Mouse (Mus musculus): ENCODE data around the gene Fbxl12. TPM values are rescaled to one million over a fixed set of nuclear protein-coding genes. Genes with fewer than 3 reads are reported as not detected.
"Not testable (repeated sequence)": the region's sequence is repeated elsewhere in the genome, so short reads cannot be mapped to it uniquely, and the experiment has no call there.

Gene Fbxl12
- polyA plus RNA-seq (2015; fragmentation: Nextera tagmentation; extraction: Ambion mirVana): 13.8 and 14.7 TPM in 2 replicates

DNA sequence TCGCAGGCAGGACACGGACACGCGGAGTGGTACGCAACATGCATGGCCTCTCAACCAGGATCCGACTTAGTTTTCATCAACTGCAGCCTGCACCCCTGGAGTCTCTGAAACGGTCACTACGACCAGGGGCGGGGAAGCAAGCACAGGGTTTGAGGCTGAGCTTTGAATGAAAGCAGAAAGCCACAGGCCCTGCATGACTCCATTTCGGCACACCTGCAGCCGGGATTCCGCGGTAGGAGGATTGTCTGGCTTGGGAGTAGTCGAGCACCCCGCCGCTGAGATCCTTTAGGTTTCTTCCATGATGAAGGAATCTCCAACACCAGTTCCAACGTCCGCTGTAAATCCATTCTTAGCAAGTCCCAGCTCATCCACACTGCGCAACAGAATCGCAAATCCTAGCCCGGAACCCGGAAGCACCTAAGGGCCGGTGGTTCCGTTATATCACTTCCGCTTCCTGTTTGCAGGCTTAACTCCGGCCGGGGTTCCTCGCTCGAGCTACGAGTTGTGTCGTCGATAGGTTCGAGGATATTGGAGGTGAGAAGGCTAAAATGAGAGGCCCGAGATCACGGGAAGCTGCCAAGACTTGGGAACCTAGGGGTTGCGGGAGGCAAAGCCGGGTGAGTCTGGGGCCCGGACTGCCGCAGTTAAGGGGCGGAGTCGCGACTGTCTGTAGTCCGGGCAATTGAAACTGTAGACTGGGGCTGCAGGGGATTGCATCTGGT is at the start of gene Fbxl12:
Gene Fbxl12, minus strand, starts transcription at position 408 of the 722 bp plus-strand sequence.
- peak within 1 kb of the TSS; percentile 99 for H3K4me2 ChIP-seq (ENCODE audit: low read length)
- peaks cover 7% of the 10 kb centered on the region; the same call in 1 of the 2 replicates for H3K36me3 ChIP-seq (ENCODE audit: control insufficient read depth, insufficient read depth, low read length)
- H3K9ac ChIP-seq (ENCODE audit: low read depth, low read length): peak within 1 kb of the TSS; percentile 89
- peak; percentile 29 for ATAC-seq
- peak within 1 kb of the TSS; percentile 84 for H3K4me3 ChIP-seq (ENCODE audit: low read depth, low read length)
- H3K27ac ChIP-seq (ENCODE audit: low read length): peak within 1 kb of the TSS; percentile 89
- no peaks in the 10 kb centered on the region for H3K9me3 ChIP-seq (replicated peaks; ENCODE audit: control insufficient read depth, low read length, poor library complexity, severe bottlenecking)
- H3K4me1 ChIP-seq (ENCODE audit: control insufficient read depth, insufficient read depth, low read length): peaks cover 32% of the 10 kb centered on the region
- WGBS: under 1% methylated on average over 43 of the region's 43 CpGs
- H3K27me3 ChIP-seq (ENCODE audit: control insufficient read depth, insufficient read depth, low read depth, low read length): no peaks in the 10 kb centered on the region

DNA sequence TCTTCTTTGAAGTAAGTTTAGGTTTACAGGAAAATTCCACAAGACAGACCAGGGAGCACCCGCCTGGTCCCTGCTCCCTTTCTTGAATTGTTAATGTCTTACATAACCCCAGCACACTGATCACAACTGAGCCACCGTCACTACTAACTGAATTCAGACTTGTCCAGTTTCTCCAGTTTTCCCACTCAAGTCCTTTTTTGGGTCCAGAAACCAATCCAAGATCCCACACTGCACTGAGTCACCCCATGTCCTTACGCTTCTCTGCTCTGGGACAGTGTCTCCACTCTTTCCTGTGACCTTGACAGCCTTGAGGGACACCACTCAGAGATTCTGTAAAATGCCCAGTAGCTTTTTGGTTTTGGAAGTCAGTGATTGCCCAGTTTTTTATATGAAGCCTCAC is 48.3 kb upstream of the Fbxl12 start:
- H3K4me2 ChIP-seq (ENCODE audit: low read length): no peak overlapping the region
- H3K27ac ChIP-seq (ENCODE audit: low read length): no peak overlapping the region
- H3K9me3 ChIP-seq (replicated peaks; ENCODE audit: control insufficient read depth, low read length, poor library complexity, severe bottlenecking): no peaks in the 10 kb centered on the region
- no peak for ATAC-seq
- H3K9ac ChIP-seq (ENCODE audit: low read depth, low read length): no peak overlapping the region
- WGBS: 86% methylated on average over 3 of the region's 3 CpGs
- H3K27me3 ChIP-seq (ENCODE audit: control insufficient read depth, insufficient read depth, low read depth, low read length): no peaks in the 10 kb centered on the region
- H3K4me1 ChIP-seq (ENCODE audit: control insufficient read depth, insufficient read depth, low read length): peaks cover 28% of the 10 kb centered on the region
- H3K36me3 ChIP-seq (ENCODE audit: control insufficient read depth, insufficient read depth, low read length): no peaks in the 10 kb centered on the region
- no peak overlapping the region for H3K4me3 ChIP-seq (ENCODE audit: low read depth, low read length)

DNA sequence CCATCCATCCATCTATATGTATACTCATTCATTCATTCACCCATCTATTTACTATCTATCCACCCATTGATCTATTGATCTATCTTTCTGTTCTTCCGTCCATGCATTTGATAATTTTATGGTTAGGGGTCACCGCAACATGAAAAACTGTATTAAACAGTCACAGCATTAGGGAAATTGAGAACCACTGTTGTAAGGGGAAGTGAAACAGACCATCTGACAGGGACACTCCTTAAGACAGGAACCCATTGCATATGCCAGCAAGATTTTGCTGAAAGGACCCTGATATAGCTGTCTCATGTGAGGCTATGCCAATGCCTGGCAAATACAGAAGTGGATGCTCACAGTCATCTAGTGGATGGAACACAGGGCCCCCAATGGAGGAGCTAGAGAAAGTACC is 45.9 kb upstream of the Fbxl12 start:
- Histone ChIP-seq H3K9ac (ENCODE audit: low read depth, low read length) (peak overlapping the region; percentile 50; the same call in 1 of the 2 replicates), H3K4me1 (ENCODE audit: control insufficient read depth, insufficient read depth, low read length) (peaks cover 24% of the 10 kb centered on the region)
- not testable (repeated sequence) for H3K36me3 ChIP-seq (ENCODE audit: control insufficient read depth, insufficient read depth, low read length); H3K9me3 ChIP-seq (replicated peaks; ENCODE audit: control insufficient read depth, low read length, poor library complexity, severe bottlenecking); H3K4me3 ChIP-seq (ENCODE audit: low read depth, low read length); H3K27me3 ChIP-seq (ENCODE audit: control insufficient read depth, insufficient read depth, low read depth, low read length); H3K27ac ChIP-seq (ENCODE audit: low read length); ATAC-seq; H3K4me2 ChIP-seq (ENCODE audit: low read length)
- 87% methylated on average over 2 of the region's 2 CpGs for WGBS

DNA sequence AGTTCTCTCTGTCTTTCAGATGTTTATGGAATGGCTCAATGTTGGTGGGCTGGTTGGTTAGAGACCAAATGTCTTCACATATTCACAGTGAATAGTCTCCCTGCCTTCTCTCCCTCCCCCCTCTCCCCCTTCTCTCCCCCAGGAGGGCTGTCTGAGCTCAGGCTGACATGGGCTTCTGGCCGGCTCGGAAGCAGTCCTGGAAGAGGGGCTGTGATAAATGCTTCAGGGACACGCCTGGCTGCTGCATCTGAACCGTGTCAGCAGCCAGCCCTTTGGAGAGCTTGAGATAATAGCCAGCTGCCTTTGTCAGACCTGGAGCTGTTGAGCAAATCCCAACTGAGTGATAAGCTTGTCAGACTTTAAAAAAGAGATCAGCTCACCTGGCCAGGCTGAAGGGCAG is 45.3 kb upstream of the Fbxl12 start:
- no peak overlapping the region for H3K4me3 ChIP-seq (ENCODE audit: low read depth, low read length)
- peaks cover 18% of the 10 kb centered on the region for H3K4me1 ChIP-seq (ENCODE audit: control insufficient read depth, insufficient read depth, low read length)
- H3K27me3 ChIP-seq (ENCODE audit: control insufficient read depth, insufficient read depth, low read depth, low read length): no peaks in the 10 kb centered on the region
- no peaks in the 10 kb centered on the region for H3K9me3 ChIP-seq (replicated peaks; ENCODE audit: control insufficient read depth, low read length, poor library complexity, severe bottlenecking)
- peak; percentile 46; the same call in 1 of the 2 replicates for ATAC-seq
- peak overlapping the region; percentile 50 for H3K9ac ChIP-seq (ENCODE audit: low read depth, low read length)
- 2% methylated on average over 4 of the region's 4 CpGs for WGBS
- H3K27ac ChIP-seq (ENCODE audit: low read length): peak overlapping the region; percentile 67
- H3K36me3 ChIP-seq (ENCODE audit: control insufficient read depth, insufficient read depth, low read length): no peaks in the 10 kb centered on the region
- no peak overlapping the region for H3K4me2 ChIP-seq (ENCODE audit: low read length)

DNA sequence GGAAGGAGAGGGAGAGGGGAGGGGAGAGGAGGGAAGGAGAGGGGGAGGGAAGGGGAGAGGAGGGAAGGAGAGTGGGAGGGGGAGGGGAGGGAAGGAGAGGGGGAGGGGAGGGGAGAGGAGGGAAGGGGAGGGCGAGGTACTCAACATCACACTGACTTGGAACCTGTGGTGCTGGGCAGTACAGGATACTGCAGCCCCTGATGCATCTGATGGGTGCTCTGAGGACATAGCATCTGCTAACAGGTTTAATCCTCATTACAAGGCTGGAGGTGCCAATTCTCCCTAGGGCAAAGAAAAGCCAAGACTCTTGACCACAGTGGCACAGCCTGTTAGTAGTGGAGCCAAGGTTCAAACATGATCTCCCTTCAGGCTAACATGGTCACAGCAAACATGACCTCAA is 44.8 kb upstream of the Fbxl12 start:
- Histone ChIP-seq H3K27me3 (ENCODE audit: control insufficient read depth, insufficient read depth, low read depth, low read length) (no peaks in the 10 kb centered on the region), H3K4me2 (ENCODE audit: low read length) (no peak overlapping the region), H3K36me3 (ENCODE audit: control insufficient read depth, insufficient read depth, low read length) (no peaks in the 10 kb centered on the region), H3K4me3 (ENCODE audit: low read depth, low read length) (no peak overlapping the region), H3K4me1 (ENCODE audit: control insufficient read depth, insufficient read depth, low read length) (peaks cover 13% of the 10 kb centered on the region), H3K9ac (ENCODE audit: low read depth, low read length) (no peak overlapping the region; the same call in 1 of the 2 replicates), H3K9me3 (replicated peaks; ENCODE audit: control insufficient read depth, low read length, poor library complexity, severe bottlenecking) (no peaks in the 10 kb centered on the region), H3K27ac (ENCODE audit: low read length) (peak overlapping the region; percentile 67; the same call in 1 of the 2 replicates)
- ATAC-seq: 0 out of 2 replicates have a peak, but pooled peaks have one; percentile 32
- 29% methylated on average over 1 of the region's 1 CpGs for WGBS

DNA sequence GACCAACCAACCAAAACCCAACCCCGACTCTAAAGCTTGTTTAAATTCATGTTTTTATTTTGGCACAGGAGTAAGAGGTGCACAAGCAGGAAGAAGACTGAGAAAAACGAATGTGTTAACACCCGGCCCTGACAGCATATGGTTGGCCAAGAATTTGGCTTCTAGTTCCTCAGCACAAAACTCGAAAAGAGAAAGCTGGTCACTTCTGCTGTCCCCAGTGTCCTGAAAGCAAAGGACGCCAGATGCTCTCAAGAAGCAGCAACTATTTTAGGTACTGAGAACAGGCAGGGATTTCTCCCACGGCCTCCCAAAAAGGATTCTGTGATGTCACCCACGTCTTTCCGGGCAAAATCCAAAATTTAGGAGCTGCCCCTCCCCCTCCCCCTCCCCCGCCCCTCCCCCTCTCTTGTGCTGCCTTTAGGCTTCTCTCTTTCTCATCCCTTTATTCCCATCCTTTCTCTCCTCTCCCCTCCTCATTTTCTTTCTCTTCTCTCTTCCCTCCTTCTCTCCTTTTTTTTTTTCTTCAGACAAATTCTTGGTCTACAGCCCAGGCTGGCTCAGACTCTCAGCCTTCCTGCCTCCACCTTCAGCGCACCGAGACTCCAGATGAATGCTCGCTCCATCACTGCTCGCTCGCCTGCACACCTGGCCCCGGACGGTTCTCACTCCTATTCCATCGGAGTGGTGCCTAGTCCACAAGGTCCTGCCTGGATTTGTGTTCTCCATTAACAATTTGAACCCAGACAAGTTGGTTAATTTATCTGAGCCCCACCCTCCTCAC is 40.7 kb upstream of the Fbxl12 start:
- Histone ChIP-seq H3K27ac (ENCODE audit: low read length) (no peak overlapping the region), H3K4me3 (ENCODE audit: low read depth, low read length) (no peak overlapping the region), H3K9ac (ENCODE audit: low read depth, low read length) (no peak overlapping the region), H3K9me3 (replicated peaks; ENCODE audit: control insufficient read depth, low read length, poor library complexity, severe bottlenecking) (no peaks in the 10 kb centered on the region), H3K4me2 (ENCODE audit: low read length) (no peak overlapping the region), H3K4me1 (ENCODE audit: control insufficient read depth, insufficient read depth, low read length) (peaks cover 10% of the 10 kb centered on the region), H3K36me3 (ENCODE audit: control insufficient read depth, insufficient read depth, low read length) (no peaks in the 10 kb centered on the region), H3K27me3 (ENCODE audit: control insufficient read depth, insufficient read depth, low read depth, low read length) (no peaks in the 10 kb centered on the region)
- no peak for ATAC-seq
- 63% methylated on average over 16 of the region's 17 CpGs for WGBS

DNA sequence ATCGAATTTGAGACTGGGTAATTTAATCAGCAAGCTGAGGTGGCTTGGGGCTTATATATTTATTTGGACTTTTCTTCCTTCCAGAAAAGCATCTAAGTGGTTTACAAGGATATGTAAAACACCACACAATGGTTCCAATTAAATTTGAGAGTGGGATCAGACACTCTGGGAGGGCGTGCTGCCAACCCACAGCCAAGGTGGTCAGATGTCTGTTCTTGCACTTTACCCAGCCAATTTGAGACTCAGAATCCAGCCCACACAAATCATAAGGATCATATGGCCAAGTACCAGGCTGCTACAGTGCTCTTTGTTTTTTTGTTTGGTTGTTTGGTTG is 37.8 kb upstream of the Fbxl12 start:
- Histone ChIP-seq H3K4me1 (ENCODE audit: control insufficient read depth, insufficient read depth, low read length) (peaks cover 2% of the 10 kb centered on the region; the same call in 1 of the 2 replicates), H3K9me3 (replicated peaks; ENCODE audit: control insufficient read depth, low read length, poor library complexity, severe bottlenecking) (no peaks in the 10 kb centered on the region), H3K4me3 (ENCODE audit: low read depth, low read length) (no peak overlapping the region), H3K36me3 (ENCODE audit: control insufficient read depth, insufficient read depth, low read length) (no peaks in the 10 kb centered on the region), H3K9ac (ENCODE audit: low read depth, low read length) (no peak overlapping the region), H3K27me3 (ENCODE audit: control insufficient read depth, insufficient read depth, low read depth, low read length) (no peaks in the 10 kb centered on the region), H3K27ac (ENCODE audit: low read length) (no peak overlapping the region), H3K4me2 (ENCODE audit: low read length) (no peak overlapping the region)
- ATAC-seq: no peak
- WGBS: 21% methylated on average over 2 of the region's 2 CpGs

DNA sequence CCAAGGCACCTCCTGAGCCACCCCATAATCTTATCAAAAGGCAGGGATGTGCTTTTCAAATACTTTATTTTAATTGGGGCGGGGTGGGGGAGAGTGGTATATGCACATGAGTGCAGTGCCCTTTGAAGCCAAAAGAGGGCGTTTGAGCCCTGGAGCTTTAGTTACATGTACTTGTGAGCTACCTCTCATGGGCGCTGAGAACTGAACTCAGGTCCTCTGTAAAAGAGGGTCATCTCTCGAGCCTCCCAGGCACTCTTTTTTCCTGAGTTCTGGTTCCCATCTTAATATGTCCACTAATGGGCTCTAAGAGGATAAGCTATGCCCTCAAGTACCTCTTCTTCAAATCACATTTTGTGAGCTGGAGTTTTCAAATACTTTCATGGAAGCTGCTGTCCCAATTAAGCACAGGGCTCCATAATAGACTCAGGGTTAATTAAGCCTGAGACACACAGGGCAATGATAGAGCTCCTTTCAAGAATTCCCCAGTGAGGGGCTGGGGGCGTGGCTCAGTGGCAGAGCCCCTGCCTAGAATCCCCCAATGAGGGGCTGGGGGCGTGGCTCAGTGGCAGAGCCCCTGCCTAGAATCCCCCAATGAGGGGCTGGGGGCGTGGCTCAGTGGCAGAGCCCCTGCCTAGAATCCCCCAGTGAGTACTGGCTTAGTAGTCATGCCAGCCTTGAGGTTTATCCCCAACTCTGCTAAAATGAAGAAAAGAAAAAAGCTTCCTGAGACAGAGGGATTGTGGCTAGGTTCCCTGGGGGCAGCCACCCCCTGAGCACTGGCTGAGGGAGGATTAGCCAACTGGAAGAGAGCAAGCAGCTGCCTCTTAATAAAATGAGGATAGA is 37.2 kb upstream of the Fbxl12 start:
- no peaks in the 10 kb centered on the region for H3K36me3 ChIP-seq (ENCODE audit: control insufficient read depth, insufficient read depth, low read length)
- no peak overlapping the region for H3K4me2 ChIP-seq (ENCODE audit: low read length)
- no peak overlapping the region for H3K4me3 ChIP-seq (ENCODE audit: low read depth, low read length)
- H3K9me3 ChIP-seq (replicated peaks; ENCODE audit: control insufficient read depth, low read length, poor library complexity, severe bottlenecking): no peaks in the 10 kb centered on the region
- H3K9ac ChIP-seq (ENCODE audit: low read depth, low read length): no peak overlapping the region
- peak; percentile 34; the same call in 1 of the 2 replicates for ATAC-seq
- H3K27me3 ChIP-seq (ENCODE audit: control insufficient read depth, insufficient read depth, low read depth, low read length): no peaks in the 10 kb centered on the region
- H3K4me1 ChIP-seq (ENCODE audit: control insufficient read depth, insufficient read depth, low read length): peaks cover 2% of the 10 kb centered on the region; the same call in 1 of the 2 replicates
- 44% methylated on average over 6 of the region's 7 CpGs for WGBS
- H3K27ac ChIP-seq (ENCODE audit: low read length): no peak overlapping the region

Data from midbrain, embryonic 16.5 days (tissue).